Mouse (Mus musculus) neural tube, embryonic 14.5 days (tissue): ENCODE measurements around the gene Saa1. TPM values are rescaled to one million over a fixed set of nuclear protein-coding genes. Genes with fewer than 3 reads are reported as not detected.

Experiments
- ATAC-seq: fragments of 200-750 bp; cut with Nextera tagmentation; 2 replicates; pipeline ENCODE4 v1.8.0; 2017; ENCODE audit warnings: low read depth, mild to moderate bottlenecking, moderate TSS enrichment, moderate library complexity
- H3K27ac ChIP-seq: fragments of 300-500 bp; sonication (generic); 2 replicates; pipeline ENCODE4 v1.5.1; 2014; ENCODE audit warnings: low read depth, mild to moderate bottlenecking, control low read depth, low read length, moderate library complexity, mixed read lengths
- H3K27me3 ChIP-seq: fragments of 300-500 bp; sonication (generic); 2 replicates; pipeline ENCODE4 v1.6.1; 2014; ENCODE audit warnings: low read length; ENCODE audit not compliant: control insufficient read depth, insufficient read depth
- H3K36me3 ChIP-seq: fragments of 300-500 bp; sonication (generic); 2 replicates; pipeline ENCODE4 v1.6.1; 2014; ENCODE audit warnings: low read length, mixed read lengths; ENCODE audit not compliant: control insufficient read depth, insufficient read depth
- H3K4me1 ChIP-seq: fragments of 300-500 bp; sonication (generic); 2 replicates; pipeline ENCODE4 v1.6.1; 2014; ENCODE audit warnings: low read length; ENCODE audit not compliant: control insufficient read depth, insufficient read depth
- H3K4me2 ChIP-seq: fragments of 300-500 bp; sonication (generic); 2 replicates; pipeline ENCODE4 v1.6.1; 2014; ENCODE audit warnings: mild to moderate bottlenecking, low read depth, low read length, control low read depth
- H3K4me3 ChIP-seq: fragments of 300-500 bp; sonication (generic); 2 replicates; pipeline ENCODE4 v1.5.1; 2014; ENCODE audit warnings: low read depth, low read length, control low read depth, mixed read lengths
- H3K9ac ChIP-seq: fragments of 300-500 bp; sonication (generic); replicated peaks from 2 replicates; pipeline ENCODE4 v1.6.1; 2014; ENCODE audit warnings: low read depth, mild to moderate bottlenecking, control low read depth, low read length, mixed read lengths
- H3K9me3 ChIP-seq: fragments of 300-500 bp; sonication (generic); 2 replicates; pipeline ENCODE4 v1.6.1; 2016; ENCODE audit warnings: low read length; ENCODE audit not compliant: control insufficient read depth
- WGBS: fragments of 180-500 bp; shearing (Covaris S2); extraction: QIAGEN DNeasy Blood & Tissue Kit; methylation state at CpG from one replicate; pipeline ENCODE4 v1.1.7; 2014; 5-methylcytosine and 5-hydroxymethylcytosine counted together
- polyA plus RNA-seq: library from polyadenylated mRNA; unstranded; fragments of >200 nt; fragmentation: Nextera tagmentation; extraction: Ambion mirVana; gene quantifications from 2 replicates; pipeline ENCODE4 v1.2.1, GENCODE M21; 2014

The Saa1 gene
- polyA plus RNA-seq, 1 experiment from 2014 or later = not detected

DNA sequence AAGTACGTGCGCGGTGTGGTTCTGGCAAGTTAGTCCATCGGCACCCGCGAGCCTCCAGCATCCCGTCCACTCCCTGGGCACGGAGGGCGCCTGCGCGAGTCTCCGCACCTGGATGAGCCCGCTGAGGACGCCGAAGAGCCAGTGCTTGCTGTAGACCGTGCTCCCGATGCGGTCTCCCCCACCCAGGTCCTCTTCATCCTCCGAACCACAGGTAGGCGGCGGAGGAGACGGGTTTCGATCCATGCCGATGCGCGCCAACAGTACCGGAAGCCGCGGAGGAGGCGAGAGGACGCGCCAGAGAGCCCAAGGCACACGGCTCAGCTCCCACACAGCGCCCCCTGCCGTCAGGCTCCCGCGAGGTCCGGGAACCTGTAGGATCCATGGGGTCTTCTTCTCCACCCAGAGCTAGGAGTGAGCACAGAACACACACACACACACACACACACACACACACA, 32.4 kb downstream of the Saa1 start, which contains the start of gene Saal1:
Saal1 (minus strand) TSS at position 291 of the 455 bp plus-strand sequence.
- peak within 1 kb of the TSS; percentile 82 for H3K9ac ChIP-seq
- under 1% methylated on average over 38 of the region's 38 CpGs for WGBS
- peaks cover 4% of the 10 kb centered on the region; the same call in 1 of the 2 replicates for H3K4me1 ChIP-seq
- ATAC-seq = peak; percentile 98
- peak within 1 kb of the TSS; percentile 69 for H3K4me3 ChIP-seq
- peak within 1 kb of the TSS; percentile 51 for H3K4me2 ChIP-seq
- H3K36me3 ChIP-seq = peaks cover 11% of the 10 kb centered on the region; the same call in 1 of the 2 replicates
- no peaks in the 10 kb centered on the region for H3K9me3 ChIP-seq
- no peaks in the 10 kb centered on the region for H3K27me3 ChIP-seq
- H3K27ac ChIP-seq = peak within 1 kb of the TSS; percentile 74; the same call in 1 of the 2 replicates

DNA sequence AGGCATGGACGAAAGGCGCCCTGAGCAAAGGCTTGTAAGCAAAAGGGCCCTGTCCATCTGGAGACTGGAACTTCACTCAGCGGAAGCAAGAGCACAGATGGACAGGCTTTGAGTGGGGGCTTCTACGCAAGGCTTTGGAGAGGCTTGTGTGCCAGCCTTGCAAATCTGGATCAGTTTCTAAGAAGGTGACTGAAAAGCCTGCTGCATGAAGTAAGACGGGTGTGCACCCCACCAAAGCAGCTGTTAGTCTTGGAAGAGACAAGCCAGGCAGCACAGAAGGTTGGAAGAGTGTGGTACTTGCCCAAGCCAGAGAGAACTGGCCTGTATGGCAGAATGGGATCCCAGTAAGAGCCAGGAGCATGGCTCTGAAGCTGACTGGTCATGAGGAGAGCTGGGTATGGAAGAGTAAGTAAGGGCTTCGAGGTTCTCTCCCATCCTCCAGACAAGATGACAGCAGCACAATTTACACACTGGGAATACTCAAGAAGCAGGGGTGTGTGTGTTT, 42.2 kb downstream of the Saa1 start:
- peaks cover 54% of the 10 kb centered on the region for H3K36me3 ChIP-seq

DNA sequence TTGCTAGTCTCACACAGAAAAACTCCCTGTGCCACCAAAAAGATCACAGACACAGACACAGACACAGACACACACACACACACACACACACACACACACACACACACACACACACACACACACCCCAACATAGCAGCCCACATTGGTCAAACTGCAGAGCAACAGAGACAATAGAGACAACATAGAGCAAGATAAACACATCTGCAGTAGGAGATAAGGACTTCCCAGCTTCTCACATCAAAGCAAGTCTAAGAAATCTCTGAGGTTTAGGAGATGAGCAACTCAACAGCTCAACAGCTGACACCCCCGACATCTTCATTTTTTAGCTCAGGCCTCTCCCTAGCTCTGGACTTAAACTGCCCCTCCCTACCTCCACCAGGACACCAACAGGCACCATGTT, 46.0 kb downstream of the Saa1 start:
- Histone ChIP-seq H3K27ac (no peak overlapping the region), H3K9me3 (no peaks in the 10 kb centered on the region), H3K9ac (no peak overlapping the region), H3K4me3 (no peak overlapping the region), H3K4me1 (no peaks in the 10 kb centered on the region), H3K4me2 (no peak overlapping the region), H3K36me3 (peaks cover 33% of the 10 kb centered on the region), H3K27me3 (no peaks in the 10 kb centered on the region)
- no peak for ATAC-seq
- WGBS = 92% methylated on average over 1 of the region's 1 CpGs

More for the DNA sequence above, 42.2 kb downstream of the Saa1 start:
- Histone ChIP-seq H3K4me1 (no peaks in the 10 kb centered on the region), H3K9me3 (no peaks in the 10 kb centered on the region), H3K27ac (no peak overlapping the region), H3K9ac (no peak overlapping the region), H3K27me3 (no peaks in the 10 kb centered on the region), H3K4me2 (no peak overlapping the region), H3K4me3 (no peak overlapping the region)
- WGBS = 94% methylated on average over 6 of the region's 6 CpGs
- no peak for ATAC-seq

Other genes starting within 250 kb of the Saa1 start
- gene Sergef, start 103.2 kb downstream of the Saa1 start, polyA plus RNA-seq = 35.8 and 46.3 TPM in 2 replicates
- 0.43 and 0.76 TPM in 2 replicates for gene Tph1, start 70.4 kb downstream of the Saa1 start, polyA plus RNA-seq
- gene Saal1, start 32.3 kb downstream of the Saa1 start, polyA plus RNA-seq = 15.4 and 16.7 TPM in 2 replicates
- gene Saa3, start 27.3 kb downstream of the Saa1 start, polyA plus RNA-seq = 0.49 and 1.0 TPM in 2 replicates
- not detected in 2 replicates for gene Saa4, start 10.4 kb downstream of the Saa1 start, polyA plus RNA-seq
- not detected in 2 replicates for gene Saa2, start 8.8 kb upstream of the Saa1 start, polyA plus RNA-seq
- gene Hps5, start 53.1 kb upstream of the Saa1 start, polyA plus RNA-seq = 14.0 and 14.8 TPM in 2 replicates
- 40.5 and 44.9 TPM in 2 replicates for gene Gtf2h1, start 53.1 kb upstream of the Saa1 start, polyA plus RNA-seq
- gene Ldha, start 98.5 kb upstream of the Saa1 start, polyA plus RNA-seq = 427 and 481 TPM in 2 replicates
- 0.19 TPM in 1 of 2 replicates, not detected in the other for gene Ldhc, start 118.2 kb upstream of the Saa1 start, polyA plus RNA-seq
- gene Tsg101, start 177.0 kb upstream of the Saa1 start, polyA plus RNA-seq = 384 and 385 TPM in 2 replicates
- gene Uevld, start 215.5 kb upstream of the Saa1 start, polyA plus RNA-seq = 5.2 and 5.5 TPM in 2 replicates
- not detected in 2 replicates for gene Gm9999, start 240.6 kb upstream of the Saa1 start, polyA plus RNA-seq